Comparison of ENCODE assay signal across 22 mouse cellular contexts in the genomic region with DNA sequence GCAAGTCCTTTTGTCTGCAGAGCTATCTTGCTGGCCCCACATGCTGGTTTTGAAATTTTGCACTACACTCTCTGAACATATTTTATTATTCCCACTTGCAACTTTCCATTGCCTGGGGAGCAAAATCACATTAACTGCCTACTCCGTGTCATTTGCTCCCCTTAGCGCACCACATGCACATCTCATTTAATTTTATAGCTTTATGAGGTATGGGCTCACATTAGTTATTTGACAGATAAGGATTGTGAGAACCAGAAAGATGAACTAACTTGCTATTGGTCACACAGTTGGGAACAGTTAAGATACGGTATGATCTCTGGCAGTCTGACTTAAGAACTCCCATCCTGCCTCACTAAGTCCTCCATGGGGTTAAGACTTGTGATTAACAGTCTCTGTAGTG. TPM values are rescaled to one million over a fixed set of nuclear protein-coding genes. Genes with fewer than 3 reads are reported as not detected.
DNase-seq lines count a peak whose midpoint lies in the region; ATAC-seq and TF ChIP-seq lines count a peak whose summit lies in the region.
"Had no signal": no experiment of that assay in that cellular context is flagged by ENCODE, and none has a peak within 500 bp of the region (broad histone marks: within the 10 kb centered on the region; RNA-seq: fewer than 3 reads in every experiment).

No protein-coding gene starts in this region.

- H3K9me3 ChIP-seq in hindbrain, embryonic 14.5 days (ENCODE audit: control insufficient read depth, low read length) = no peaks in the 10 kb centered on the region
- H3K9me3 ChIP-seq in hindbrain, postnatal 0 days (ENCODE audit: low read length) = no peaks in the 10 kb centered on the region
- no peaks in the 10 kb centered on the region for H3K9me3 ChIP-seq in neural tube, embryonic 15.5 days (replicated peaks)
- H3K9me3 ChIP-seq: embryonic facial prominence, embryonic 10.5 days; embryonic facial prominence, embryonic 12.5 days; forebrain, embryonic 13.5 days; forebrain, embryonic 15.5 days; G1E had no signal

- WGBS in hindbrain, embryonic 14.5 days = 77% methylated on average over 3 of the region's 3 CpGs
- WGBS in hindbrain, postnatal 0 days = 72% methylated on average over 3 of the region's 3 CpGs
- WGBS in neural tube, embryonic 15.5 days = 42% methylated on average over 3 of the region's 3 CpGs

- TF ChIP-seq CTCF in hindbrain, postnatal 0 days (IDR thresholded peaks at IDR 0.05; ENCODE audit: low read depth) = no peak

- no peak overlapping the region for H3K4me2 ChIP-seq in hindbrain, embryonic 14.5 days (replicated peaks)
- H3K4me2 ChIP-seq in hindbrain, postnatal 0 days (ENCODE audit: low read depth, low read length) = no peak overlapping the region
- H3K4me2 ChIP-seq in neural tube, embryonic 15.5 days = no peak overlapping the region
- H3K4me2 ChIP-seq: embryonic facial prominence, embryonic 12.5 days; forebrain, embryonic 13.5 days; forebrain, embryonic 15.5 days had no signal

- no peak overlapping the region for H3K27ac ChIP-seq in hindbrain, embryonic 14.5 days
- no peak overlapping the region for H3K27ac ChIP-seq in hindbrain, postnatal 0 days
- no peak overlapping the region for H3K27ac ChIP-seq in neural tube, embryonic 15.5 days (replicated peaks)
- H3K27ac ChIP-seq: embryonic facial prominence, embryonic 10.5 days; embryonic facial prominence, embryonic 12.5 days; forebrain, embryonic 13.5 days; forebrain, embryonic 15.5 days had no signal

- H3K9ac ChIP-seq in hindbrain, embryonic 14.5 days = no peak overlapping the region
- no peak overlapping the region for H3K9ac ChIP-seq in hindbrain, postnatal 0 days (replicated peaks; ENCODE audit: low read length)
- H3K9ac ChIP-seq in neural tube, embryonic 15.5 days (replicated peaks) = no peak overlapping the region
- H3K9ac ChIP-seq: embryonic facial prominence, embryonic 12.5 days; forebrain, embryonic 13.5 days; forebrain, embryonic 15.5 days had no signal

- H3K4me3 ChIP-seq in hindbrain, embryonic 14.5 days (replicated peaks; ENCODE audit: low read length) = no peak overlapping the region
- no peak overlapping the region for H3K4me3 ChIP-seq in hindbrain, postnatal 0 days (ENCODE audit: low read length)
- no peak overlapping the region for H3K4me3 ChIP-seq in neural tube, embryonic 15.5 days (replicated peaks)
- H3K4me3 ChIP-seq: embryonic facial prominence, embryonic 10.5 days; embryonic facial prominence, embryonic 12.5 days; forebrain, embryonic 13.5 days; forebrain, embryonic 15.5 days had no signal

- peaks cover 27% of the 10 kb centered on the region for H3K36me3 ChIP-seq in hindbrain, embryonic 14.5 days (replicated peaks; ENCODE audit: control insufficient read depth, insufficient read depth)
- no peaks in the 10 kb centered on the region for H3K36me3 ChIP-seq in hindbrain, postnatal 0 days (ENCODE audit: insufficient read depth, low read length)
- H3K36me3 ChIP-seq in neural tube, embryonic 15.5 days = peaks cover 11% of the 10 kb centered on the region
- H3K36me3 ChIP-seq: embryonic facial prominence, embryonic 10.5 days; embryonic facial prominence, embryonic 12.5 days; G1E had no signal

- DNase-seq in hindbrain, embryonic 14.5 days (ENCODE audit: low spot score) = no peak
- no peak for DNase-seq in hindbrain, postnatal 0 days (ENCODE audit: low spot score)
- DNase-seq in mesoderm, embryonic 11.5 days (ENCODE audit: low read depth, low spot score) = peak; percentile 10
- DNase-seq in heart, postnatal 36 days = no peak
- DNase-seq: adrenal gland, adult 8-10 months; adrenal gland, postnatal 14 days; adrenal gland, postnatal 36 days; B cell, adult 2 months; cerebellum, adult 11-12 months; cerebellum, adult 2 months; cerebellum, adult 9-10 months; cerebellum, postnatal 10 days; cerebellum, postnatal 25 days had no signal

- 0 out of 2 replicates have a peak, but pooled peaks have one; percentile 18 for ATAC-seq in hindbrain, embryonic 14.5 days (ENCODE audit: low FRiP score)
- no peak for ATAC-seq in hindbrain, postnatal 0 days
- peak; percentile 55; the same call in 1 of the 2 replicates for ATAC-seq in neural tube, embryonic 15.5 days (ENCODE audit: low FRiP score)
- ATAC-seq: activated CD4-positive, CD25-positive, alpha-beta regulatory T cell, adult 4 months; CD4-positive, CD25-positive, alpha-beta regulatory T cell, adult 4 months; forebrain, embryonic 13.5 days; forebrain, embryonic 15.5 days; Patski had no signal

- no peaks in the 10 kb centered on the region for H3K27me3 ChIP-seq in hindbrain, embryonic 14.5 days (ENCODE audit: control insufficient read depth, insufficient read depth, low read length)
- H3K27me3 ChIP-seq in hindbrain, postnatal 0 days (ENCODE audit: insufficient read depth, low read length) = no peaks in the 10 kb centered on the region
- no peaks in the 10 kb centered on the region for H3K27me3 ChIP-seq in neural tube, embryonic 15.5 days (replicated peaks)
- H3K27me3 ChIP-seq: embryonic facial prominence, embryonic 12.5 days; forebrain, embryonic 13.5 days; forebrain, embryonic 15.5 days; Patski had no signal

- H3K4me1 ChIP-seq in hindbrain, embryonic 14.5 days (replicated peaks; ENCODE audit: control insufficient read depth, insufficient read depth, low read length) = no peaks in the 10 kb centered on the region
- H3K4me1 ChIP-seq in hindbrain, postnatal 0 days (ENCODE audit: insufficient read depth, low read length) = no peaks in the 10 kb centered on the region
- peaks cover 5% of the 10 kb centered on the region for H3K4me1 ChIP-seq in neural tube, embryonic 15.5 days
- H3K4me1 ChIP-seq: embryonic facial prominence, embryonic 10.5 days; embryonic facial prominence, embryonic 12.5 days; forebrain, embryonic 13.5 days; forebrain, embryonic 15.5 days had no signal

- intact Hi-C loops in heart, postnatal 36 days (cut with DNase I) = no loop called here

RNA-seq across cellular contexts. Expression of a gene that starts 37.1 kb away (rescaled TPM):
- polyA plus RNA-seq in hindbrain, embryonic 14.5 days (2014; fragmentation: Nextera tagmentation; extraction: Ambion mirVana) = 11.6 and 12.2 TPM in 2 replicates
- total RNA-seq in hindbrain, postnatal 0 days (2014; rRNA removed) = 7.3 and 12.2 TPM in 2 replicates
- 8.2 and 8.3 TPM in 2 replicates for polyA plus RNA-seq in hindbrain, postnatal 0 days (2015; fragmentation: Nextera tagmentation; extraction: Ambion mirVana)
- 12.1 and 12.3 TPM in 2 replicates for polyA plus RNA-seq in neural tube, embryonic 15.5 days (2015; fragmentation: Nextera tagmentation; extraction: Ambion mirVana)
- total RNA-seq in heart, postnatal 36 days (2021) = 1 to 10 TPM; 8.0 TPM

RNA-seq across cellular contexts. Expression of a gene that starts 55.4 kb away (rescaled TPM):
- 9.8 and 13.7 TPM in 2 replicates for polyA plus RNA-seq in hindbrain, embryonic 14.5 days (2014; fragmentation: Nextera tagmentation; extraction: Ambion mirVana)
- total RNA-seq in hindbrain, postnatal 0 days (2014; rRNA removed) = 5.3 and 8.0 TPM in 2 replicates
- polyA plus RNA-seq in hindbrain, postnatal 0 days (2015; fragmentation: Nextera tagmentation; extraction: Ambion mirVana) = 10.0 and 12.0 TPM in 2 replicates
- polyA plus RNA-seq in neural tube, embryonic 15.5 days (2015; fragmentation: Nextera tagmentation; extraction: Ambion mirVana) = 12.0 and 21.9 TPM in 2 replicates
- total RNA-seq in heart, postnatal 36 days (2021) = 1 to 10 TPM; 1.1 to 1.7 TPM
